Mouse (Mus musculus): Measurements from ENCODE around the gene Wsb1.
"Not testable (repeated sequence)": the region's sequence is repeated elsewhere in the genome, so short reads cannot be mapped to it uniquely, and the experiment has no call there.

The Wsb1 gene

GRCm38 (mm10) chr11:79260126-79260525 lies 5.7 kb upstream of the Wsb1 start:
- not testable (repeated sequence) for DNase-seq

GRCm38 (mm10) chr11:79258738-79259137 lies 4.3 kb upstream of the Wsb1 start:
- DNase-seq: no peak

GRCm38 (mm10) chr11:79253542-79254390 lies 705 bp downstream of the Wsb1 start:
- peak; percentile 74 for DNase-seq

GRCm38 (mm10) chr11:79252881-79253541 lies 1.5 kb downstream of the Wsb1 start:
- peak; percentile 7 for DNase-seq

- no peak for DNase-seq
Observed at GRCm38 (mm10) chr11:79239024-79239423, 15.4 kb downstream of the Wsb1 start.

GRCm38 (mm10) chr11:79238398-79238752 lies 16.1 kb downstream of the Wsb1 start:
- no peak for DNase-seq

- no peak for DNase-seq
Observed at GRCm38 (mm10) chr11:79237644-79238397, 16.6 kb downstream of the Wsb1 start.

GRCm38 (mm10) chr11:79230251-79230570 lies 24.3 kb downstream of the Wsb1 start:
- peak; percentile 0 for DNase-seq

- DNase-seq: peak; percentile 2
Observed at GRCm38 (mm10) chr11:79229561-79230250, 24.8 kb downstream of the Wsb1 start.

GRCm38 (mm10) chr11:79229057-79229504 lies 25.4 kb downstream of the Wsb1 start:
- DNase-seq: peak; percentile 1

- no peak for DNase-seq
Observed at GRCm38 (mm10) chr11:79228089-79228488, 26.4 kb downstream of the Wsb1 start.

GRCm38 (mm10) chr11:79225371-79226155 lies 28.9 kb downstream of the Wsb1 start:
- DNase-seq: peak; percentile 1

GRCm38 (mm10) chr11:79224562-79225280 lies 29.8 kb downstream of the Wsb1 start:
- DNase-seq: peak; percentile 89

GRCm38 (mm10) chr11:79223420-79223819 lies 31.1 kb downstream of the Wsb1 start:
- DNase-seq: peak; percentile 42

GRCm38 (mm10) chr11:79222661-79223060 lies 31.8 kb downstream of the Wsb1 start:
- no peak for DNase-seq

GRCm38 (mm10) chr11:79221641-79222040 lies 32.8 kb downstream of the Wsb1 start:
- DNase-seq: peak; percentile 66

GRCm38 (mm10) chr11:79218936-79219626 lies 35.4 kb downstream of the Wsb1 start:
- DNase-seq: no peak

- DNase-seq: no peak
Observed at GRCm38 (mm10) chr11:79218061-79218460, 36.4 kb downstream of the Wsb1 start.

GRCm38 (mm10) chr11:79217133-79217532 lies 37.3 kb downstream of the Wsb1 start:
- DNase-seq: no peak

- no peak for DNase-seq
Observed at GRCm38 (mm10) chr11:79215539-79215938, 38.9 kb downstream of the Wsb1 start.

- peak; percentile 92 for DNase-seq
Observed at GRCm38 (mm10) chr11:79214015-79214418, 40.5 kb downstream of the Wsb1 start.
